Mouse (Mus musculus) ES-Bruce4 (cell line): ENCODE results near the gene Kcnmb2.

Experiments used
- CTCF ChIP-seq: IDR thresholded peaks from one replicate; pipeline ENCODE4 v1.8.1; 2011; ENCODE audit warnings: low read depth, low read length
- POLR2A ChIP-seq: IDR thresholded peaks from one replicate; pipeline ENCODE4 v1.8.1; 2011; ENCODE audit warnings: low read length; ENCODE audit not compliant: insufficient read depth

GRCm38 (mm10) chr3:32125431-32125830 lies 223.1 kb downstream of the Kcnmb2 start:
- TF ChIP-seq CTCF (no peak), POLR2A (no peak)
